Mouse (Mus musculus) limb, embryonic 14.5 days (tissue): ENCODE results near the gene Sorcs2. TPM values are rescaled to one million over a fixed set of nuclear protein-coding genes. Genes with fewer than 3 reads are reported as not detected.

Experiments used
- ATAC-seq: fragments of 200-750 bp; cut with Nextera tagmentation; 2 replicates; pipeline ENCODE4 v1.8.0; 2017; ENCODE audit warnings: low read depth, moderate number of reproducible peaks, moderate TSS enrichment; ENCODE audit not compliant: low FRiP score
- DNase-seq: peaks from one replicate; pipeline ENCODE4 v3.0.0-alpha.2; 2015; ENCODE audit warnings: low spot score
- H3K27ac ChIP-seq: fragments of 300-500 bp; sonication (generic); replicated peaks from 2 replicates; pipeline ENCODE4 v1.5.1; 2014; ENCODE audit warnings: low read depth, mild to moderate bottlenecking, low read length, moderate library complexity, mixed read lengths
- H3K27me3 ChIP-seq: fragments of 300-500 bp; sonication (generic); 2 replicates; pipeline ENCODE4 v1.6.1; 2014; ENCODE audit warnings: low read length, mixed read lengths; ENCODE audit not compliant: control insufficient read depth, insufficient read depth
- H3K36me3 ChIP-seq: fragments of 300-500 bp; sonication (generic); 2 replicates; pipeline ENCODE4 v1.6.1; 2014; ENCODE audit warnings: mild to moderate bottlenecking, low read length, moderate library complexity, mixed read lengths; ENCODE audit not compliant: control insufficient read depth, insufficient read depth
- H3K4me1 ChIP-seq: fragments of 300-500 bp; sonication (generic); 2 replicates; pipeline ENCODE4 v1.6.1; 2014; ENCODE audit warnings: antibody characterized with exemption, low read length, mixed read lengths; ENCODE audit not compliant: control insufficient read depth, insufficient read depth
- H3K4me2 ChIP-seq: fragments of 300-500 bp; sonication (generic); replicated peaks from 2 replicates; pipeline ENCODE4 v1.6.1; 2014; ENCODE audit warnings: low read depth, mild to moderate bottlenecking, low read length, moderate library complexity; ENCODE audit not compliant: severe bottlenecking
- H3K4me3 ChIP-seq: fragments of 300-500 bp; sonication (generic); replicated peaks from 2 replicates; pipeline ENCODE4 v1.5.1; 2014; ENCODE audit warnings: low read length
- H3K9ac ChIP-seq: fragments of 300-500 bp; sonication (generic); 2 replicates; pipeline ENCODE4 v1.6.1; 2014; ENCODE audit warnings: mild to moderate bottlenecking, low read depth, low read length, moderate library complexity; ENCODE audit not compliant: severe bottlenecking
- H3K9me3 ChIP-seq: fragments of 300-500 bp; sonication (generic); 2 replicates; pipeline ENCODE4 v1.6.1; 2016; ENCODE audit warnings: low read length; ENCODE audit not compliant: control insufficient read depth
- POLR2A ChIP-seq: fragments of 200-500 bp; IDR thresholded peaks from 2 replicates; pipeline ENCODE4 v1.8.0; 2012; ENCODE audit warnings: inconsistent platforms, mild to moderate bottlenecking, moderate library complexity, borderline replicate concordance; ENCODE audit not compliant: insufficient read depth, insufficient read length; ENCODE audit errors: extremely low read depth
- WGBS: fragments of 180-500 bp; shearing (Covaris S2); extraction: QIAGEN DNeasy Blood & Tissue Kit; methylation state at CpG from one replicate; pipeline ENCODE4 v1.1.7; 2014; 5-methylcytosine and 5-hydroxymethylcytosine counted together
- polyA plus RNA-seq, 2 experiments: library from polyadenylated mRNA; depleted of rRNA in 1 of 2; stranded (reverse) in 1 of 2; unstranded in 1 of 2; fragments of >200 nt; fragmentation: Nextera tagmentation in 1 of 2; extraction: Ambion mirVana in 1 of 2; gene quantifications; 2 replicates each; pipeline versions ENCODE4 v1.2.1 to v1.2.3; 2012 to 2014

The Sorcs2 gene
- polyA plus RNA-seq, 2 experiments, result 25.4 to 34.4 TPM

DNA sequence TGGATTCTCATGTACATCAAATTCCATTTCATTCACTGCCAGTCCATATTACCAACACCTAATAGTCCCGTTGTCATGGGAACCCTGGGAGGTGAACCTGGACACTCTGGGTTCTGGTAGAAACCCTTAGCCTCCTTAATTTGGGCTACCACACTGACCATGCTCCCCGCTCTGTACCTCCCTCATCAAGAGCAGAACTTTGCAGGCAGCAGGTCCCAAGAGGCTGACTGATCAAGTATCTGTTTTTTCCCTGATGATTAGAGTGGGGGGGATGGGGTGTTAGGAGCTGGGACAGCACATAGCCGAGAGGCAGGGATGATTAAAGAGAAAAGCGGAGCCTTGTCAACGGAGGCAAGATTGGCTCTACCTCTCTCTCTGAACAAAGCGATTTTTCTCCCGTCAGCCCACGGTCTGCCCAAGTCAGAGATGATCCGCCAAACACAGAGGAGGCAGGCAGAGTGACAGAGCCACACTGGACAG, 167.6 kb downstream of the Sorcs2 start:
- Histone ChIP-seq H3K27me3 (no peaks in the 10 kb centered on the region), H3K36me3 (peaks cover 4% of the 10 kb centered on the region), H3K27ac (no peak overlapping the region), H3K4me1 (peaks cover 28% of the 10 kb centered on the region), H3K4me2 (no peak overlapping the region), H3K9me3 (no peaks in the 10 kb centered on the region), H3K4me3 (no peak overlapping the region), H3K9ac (no peak overlapping the region)
- ATAC-seq (no peak), DNase-seq (no peak)
- no peak for TF ChIP-seq POLR2A
- 53% methylated on average over 9 of the region's 9 CpGs for WGBS

GRCm38 (mm10) chr5:36228405-36229370, 169.3 kb downstream of the Sorcs2 start:
- DNase-seq (no peak), ATAC-seq (no peak)
- Histone ChIP-seq H3K36me3 (peaks cover 4% of the 10 kb centered on the region), H3K9me3 (no peaks in the 10 kb centered on the region), H3K4me3 (no peak overlapping the region), H3K9ac (no peak overlapping the region), H3K4me1 (peaks cover 30% of the 10 kb centered on the region), H3K27me3 (no peaks in the 10 kb centered on the region), H3K27ac (no peak overlapping the region), H3K4me2 (no peak overlapping the region)
- no peak for TF ChIP-seq POLR2A
- WGBS, result 80% methylated on average over 23 of the region's 23 CpGs

DNA sequence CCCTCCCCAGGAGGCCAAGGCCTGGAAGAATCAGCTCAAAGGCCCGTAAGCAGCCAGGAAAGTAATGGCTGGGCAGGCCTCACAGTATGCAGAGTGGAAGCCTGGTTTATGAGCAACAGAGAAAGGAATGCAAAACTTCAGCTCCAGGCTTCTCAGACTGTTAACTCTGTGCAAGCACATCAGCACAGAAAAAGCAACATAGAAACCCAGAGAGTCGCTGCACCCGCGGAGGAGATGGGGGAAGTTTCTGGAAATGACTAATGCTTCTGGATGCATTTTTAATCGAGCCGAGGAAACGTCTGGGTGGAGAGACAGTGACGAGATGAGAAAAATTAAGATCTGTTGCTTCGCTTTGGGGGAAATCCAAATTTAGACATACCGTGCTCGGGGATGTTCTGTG, 171.6 kb downstream of the Sorcs2 start:
- H3K36me3 ChIP-seq, result peaks cover 4% of the 10 kb centered on the region
- no peaks in the 10 kb centered on the region for H3K27me3 ChIP-seq
- H3K4me3 ChIP-seq, result no peak overlapping the region
- H3K27ac ChIP-seq, result peak overlapping the region; percentile 86
- no peak overlapping the region for H3K4me2 ChIP-seq
- H3K9ac ChIP-seq, result peak overlapping the region; percentile 32
- TF ChIP-seq POLR2A, result no peak
- WGBS, result 36% methylated on average over 11 of the region's 11 CpGs
- H3K9me3 ChIP-seq, result no peaks in the 10 kb centered on the region
- ATAC-seq (peak; percentile 77), DNase-seq (peak; percentile 64)
- peaks cover 28% of the 10 kb centered on the region for H3K4me1 ChIP-seq

DNA sequence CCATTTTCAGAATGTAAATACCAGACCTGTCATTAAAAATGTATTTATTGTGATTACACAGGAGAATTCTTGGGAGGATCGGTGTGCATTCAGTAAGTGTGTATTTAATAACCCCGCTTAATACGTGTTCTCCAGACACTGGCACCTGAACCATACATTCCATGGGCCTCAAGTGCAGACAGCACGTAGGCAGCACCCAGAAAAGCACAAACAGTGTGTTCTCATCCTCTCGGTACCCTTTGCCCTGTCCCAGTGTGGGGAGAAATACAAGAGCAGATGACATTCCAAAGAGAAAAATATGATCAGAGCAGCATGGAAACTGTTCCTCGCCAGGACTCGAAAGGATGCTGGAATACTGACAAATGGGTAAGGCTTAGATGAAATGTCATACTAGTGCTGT, 172.1 kb downstream of the Sorcs2 start:
- ATAC-seq, result peak; percentile 24
- TF ChIP-seq POLR2A, result no peak
- Histone ChIP-seq H3K9me3 (no peaks in the 10 kb centered on the region), H3K27me3 (no peaks in the 10 kb centered on the region), H3K4me2 (no peak overlapping the region), H3K4me1 (peaks cover 28% of the 10 kb centered on the region), H3K27ac (peak overlapping the region; percentile 86), H3K36me3 (peaks cover 4% of the 10 kb centered on the region), H3K4me3 (no peak overlapping the region), H3K9ac (peak overlapping the region; percentile 32)
- no peak for DNase-seq
- 42% methylated on average over 7 of the region's 7 CpGs for WGBS

GRCm38 (mm10) chr5:36223787-36224186, 174.2 kb downstream of the Sorcs2 start:
- WGBS, result 63% methylated on average over 6 of the region's 6 CpGs
- Histone ChIP-seq H3K36me3 (peaks cover 4% of the 10 kb centered on the region), H3K9ac (no peak overlapping the region), H3K27me3 (no peaks in the 10 kb centered on the region), H3K4me3 (no peak overlapping the region), H3K4me2 (no peak overlapping the region), H3K4me1 (peaks cover 26% of the 10 kb centered on the region), H3K9me3 (no peaks in the 10 kb centered on the region), H3K27ac (no peak overlapping the region)
- TF ChIP-seq POLR2A, result no peak
- no peak for DNase-seq
- no peak for ATAC-seq
